Mouse (Mus musculus): ENCODE results near the gene Grip1.

Gene Grip1

GRCm38 (mm10) chr10:119833334-119833733, 379.7 kb downstream of the Grip1 start:
- in situ Hi-C loops (cut with MboI, MseI), result no loop called here

DNA sequence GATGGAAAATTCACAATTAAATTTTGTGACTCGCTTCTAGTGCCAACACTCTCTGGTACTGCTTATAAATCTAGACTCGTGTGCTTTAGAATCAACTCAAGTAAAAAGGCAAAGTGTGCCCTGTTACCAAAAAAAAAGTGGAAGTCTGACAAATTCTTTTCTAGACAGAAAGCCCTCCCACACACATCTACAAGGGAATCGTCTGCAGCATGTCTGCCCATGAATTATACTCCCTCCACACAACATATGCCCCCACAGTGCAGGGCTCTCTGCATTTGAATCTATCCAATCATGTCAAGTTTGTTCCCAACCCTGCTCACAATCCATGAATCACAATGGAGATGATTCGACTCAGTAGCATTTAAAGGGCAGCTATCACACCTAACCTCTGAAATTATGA, 380.5 kb downstream of the Grip1 start:
- in situ Hi-C loops (cut with MboI, MseI), result no loop called here

DNA sequence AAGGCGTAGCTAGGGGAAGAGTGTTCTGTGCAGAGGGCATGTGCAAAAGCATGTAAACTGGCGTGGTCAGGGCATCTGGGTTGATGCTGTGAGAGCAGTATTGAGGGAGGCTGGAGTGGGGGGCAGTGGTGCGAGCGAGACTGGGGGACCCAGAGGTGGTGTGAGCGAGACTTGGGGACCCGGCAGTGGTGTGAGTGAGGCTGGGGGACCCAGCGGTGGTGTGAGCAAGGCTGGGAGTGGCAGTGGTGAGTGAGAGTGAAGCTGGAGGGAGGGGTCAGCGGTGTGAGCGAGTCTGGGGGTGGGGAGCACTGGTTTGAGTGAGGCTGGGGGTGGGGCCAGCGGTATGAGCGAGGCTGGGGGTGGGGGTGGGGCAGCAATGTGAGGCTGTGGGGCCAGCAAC, 386.0 kb downstream of the Grip1 start:
- in situ Hi-C loops (cut with MboI, MseI), result no loop called here

- in situ Hi-C loops (cut with MboI, MseI), result no loop called here
Measured at GRCm38 (mm10) chr10:119842004-119842403, 388.4 kb downstream of the Grip1 start.

- in situ Hi-C loops (cut with MboI, MseI), result no loop called here
Measured at GRCm38 (mm10) chr10:119845705-119846410, 392.2 kb downstream of the Grip1 start.

DNA sequence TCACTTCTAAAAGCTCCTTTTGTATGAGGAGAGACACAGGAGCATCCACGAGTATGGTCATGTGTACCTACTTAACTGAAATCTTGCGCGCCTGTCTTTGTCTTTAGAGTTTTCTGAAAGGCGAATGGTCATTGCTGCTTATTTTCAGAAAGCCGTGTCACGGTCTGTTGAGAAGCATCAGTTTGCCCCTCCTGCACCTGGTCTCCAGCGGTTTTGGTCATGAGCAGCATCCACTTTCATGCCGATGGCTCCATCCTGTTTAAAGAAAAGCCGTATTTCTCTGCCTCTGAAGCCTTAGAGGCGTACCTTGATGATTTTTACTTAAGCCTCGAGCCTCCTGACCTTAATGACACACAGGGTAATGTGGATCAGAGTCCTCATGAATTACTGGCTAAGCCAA, 398.0 kb downstream of the Grip1 start:
- in situ Hi-C loops (cut with MboI, MseI), result no loop called here

DNA sequence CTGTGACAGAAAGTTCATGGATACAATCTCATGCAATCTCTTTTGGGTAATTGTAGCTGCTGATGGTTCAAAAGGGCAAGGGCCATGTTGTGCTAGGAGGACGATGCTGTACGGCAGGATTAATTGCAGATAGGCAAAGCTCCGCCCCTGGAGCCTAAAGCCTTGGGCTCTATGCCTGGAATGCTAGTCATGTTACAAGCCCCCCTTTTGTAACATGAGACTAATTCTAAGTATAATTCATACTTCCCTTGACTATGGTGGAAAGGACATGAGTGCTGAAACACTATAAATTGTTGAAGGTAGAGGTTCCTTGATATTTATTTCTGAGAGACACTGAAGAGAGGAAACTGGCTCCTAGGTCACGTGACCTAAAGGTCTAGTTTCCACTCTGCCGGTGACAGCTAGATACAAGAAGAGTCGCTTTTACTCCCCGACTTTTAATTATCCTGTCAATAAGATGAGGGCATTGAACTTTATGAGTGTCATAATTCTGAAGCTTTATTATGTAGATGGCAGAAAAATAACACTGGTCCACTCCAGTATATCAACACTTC, 399.0 kb downstream of the Grip1 start:
- in situ Hi-C loops (cut with MboI, MseI), result no loop called here

- in situ Hi-C loops (cut with MboI, MseI), result no loop called here
Measured at GRCm38 (mm10) chr10:119867726-119868125, 414.1 kb downstream of the Grip1 start.

DNA sequence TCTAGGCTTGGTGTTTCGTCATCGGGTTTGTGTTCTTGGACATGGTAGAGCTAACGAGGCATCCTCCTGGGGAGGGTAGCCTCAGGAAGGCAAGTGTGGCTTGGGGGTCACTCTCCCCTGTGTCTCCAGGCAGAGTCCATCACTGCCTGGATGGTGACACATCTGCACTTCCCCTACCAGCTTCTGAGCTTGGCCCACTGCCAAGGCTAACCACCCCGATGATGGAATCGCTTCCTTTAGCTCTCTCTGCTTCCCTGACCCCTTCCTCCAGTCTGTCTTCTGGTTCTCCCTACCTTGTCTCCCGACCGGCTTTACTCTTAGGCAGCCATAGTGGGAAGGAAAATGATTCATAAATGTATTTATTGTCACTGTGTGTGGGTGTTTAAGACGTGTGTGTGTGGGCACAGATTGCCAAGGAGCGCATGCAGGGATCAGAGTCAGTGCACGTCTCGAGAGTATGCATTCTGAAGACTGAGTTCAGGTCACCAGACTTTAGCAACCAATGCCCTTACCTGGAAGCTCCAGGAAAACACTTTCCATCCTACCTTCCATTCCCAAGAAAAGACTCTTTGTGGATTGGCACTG, 415.5 kb downstream of the Grip1 start:
- in situ Hi-C loops (cut with MboI, MseI), result no loop called here

DNA sequence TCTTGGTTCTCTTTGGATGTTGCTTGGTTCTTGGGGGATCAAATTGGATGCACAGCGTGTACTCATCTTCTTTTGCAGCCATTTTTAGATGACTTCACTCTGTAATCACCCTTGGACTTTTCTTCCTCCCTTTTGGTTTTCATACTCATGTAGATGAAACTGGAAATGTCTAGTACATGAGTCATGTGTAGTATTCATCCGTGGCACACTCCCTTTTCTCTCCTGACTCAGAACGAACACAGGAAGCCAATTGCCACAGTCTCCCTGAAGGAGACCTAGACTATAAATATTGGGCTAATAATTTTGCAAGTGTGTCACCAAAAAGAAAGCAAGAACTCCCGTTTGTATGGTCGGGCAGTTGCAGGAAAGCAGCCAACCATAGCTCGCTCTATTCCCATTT, 423.1 kb downstream of the Grip1 start:
- in situ Hi-C loops (cut with MboI, MseI), result no loop called here

DNA sequence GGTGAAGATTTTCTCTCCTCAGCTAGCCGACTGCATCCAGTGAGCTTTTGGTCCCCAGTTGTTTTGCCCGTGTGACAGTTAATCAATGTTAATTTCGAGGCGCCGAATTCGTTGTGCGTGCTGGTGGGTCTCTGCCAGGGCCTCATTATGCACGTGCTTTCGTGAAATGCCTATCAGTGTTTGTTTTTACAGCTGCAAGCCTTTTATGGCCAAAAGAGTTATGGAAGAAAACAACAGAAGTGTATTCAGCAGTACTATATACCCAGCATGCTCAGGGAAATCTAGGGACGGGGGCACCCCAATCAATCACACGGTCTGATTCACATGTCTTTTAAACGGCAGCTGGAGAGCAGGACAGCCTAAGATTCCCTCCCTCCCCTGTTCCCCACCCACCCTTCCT, 424.7 kb downstream of the Grip1 start:
- in situ Hi-C loops (cut with MboI, MseI), result no loop called here

DNA sequence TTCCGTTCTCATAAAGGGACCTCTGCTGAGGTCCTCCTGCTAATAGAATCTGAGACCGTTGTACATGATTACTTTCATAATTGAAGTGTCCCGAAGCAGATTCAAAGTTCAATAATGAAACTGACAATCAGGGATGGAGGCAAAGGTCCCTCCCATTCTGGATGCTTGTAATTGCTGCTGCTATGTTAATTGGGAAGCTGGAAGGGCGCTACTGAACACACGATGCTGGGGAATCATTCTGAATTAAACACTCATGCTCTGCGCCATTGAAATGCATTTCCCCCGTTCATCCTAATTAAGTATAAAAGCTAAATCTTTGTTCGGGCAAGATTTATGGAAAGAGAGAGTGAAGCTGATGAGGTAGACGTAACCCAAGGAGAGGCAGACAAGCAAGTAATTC, 431.0 kb downstream of the Grip1 start:
- in situ Hi-C loops (cut with MboI, MseI), result no loop called here

DNA sequence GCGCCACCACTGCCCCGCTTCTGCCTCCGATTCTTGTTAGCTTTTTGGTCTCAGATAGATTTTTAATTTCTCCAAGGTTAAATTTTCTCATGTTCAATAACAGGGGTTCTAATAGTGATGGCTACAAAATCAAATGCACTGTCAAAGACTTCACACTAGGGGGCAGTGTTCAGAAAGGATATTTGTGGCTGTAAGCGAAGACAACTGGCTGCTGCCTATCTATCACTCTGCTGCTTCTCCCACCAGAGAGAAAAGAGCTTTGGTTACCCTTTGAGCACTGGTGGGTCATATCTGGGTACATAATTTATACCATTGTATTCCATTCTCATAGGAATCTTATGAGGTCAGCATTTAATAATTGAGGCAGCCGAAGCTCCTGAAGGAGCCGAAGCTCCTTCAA, 431.9 kb downstream of the Grip1 start:
- in situ Hi-C loops (cut with MboI, MseI), result no loop called here

GRCm38 (mm10) chr10:119886681-119887080, 433.1 kb downstream of the Grip1 start:
- in situ Hi-C loops (cut with MboI, MseI), result no loop called here

GRCm38 (mm10) chr10:119902754-119903153, 449.1 kb downstream of the Grip1 start:
- in situ Hi-C loops (cut with MboI, MseI), result no loop called here

DNA sequence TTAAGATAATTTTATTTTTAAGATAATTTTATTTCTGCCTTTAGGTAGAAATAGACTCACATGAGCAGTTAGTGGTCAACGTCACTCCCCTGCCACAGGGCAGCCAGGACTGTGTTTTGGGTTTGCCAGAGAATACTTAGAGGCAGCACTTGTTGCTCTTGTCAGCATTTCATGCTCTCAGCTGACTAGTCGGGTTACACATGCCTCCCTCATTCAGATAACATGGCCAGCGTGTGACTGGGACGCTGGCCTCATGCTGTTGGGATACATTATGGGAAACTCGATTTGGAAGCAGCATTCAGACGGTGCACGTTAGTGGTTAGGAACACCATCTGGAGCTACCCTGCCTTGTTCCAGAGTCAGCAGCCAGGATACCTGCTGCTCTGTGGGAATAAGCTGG, 453.2 kb downstream of the Grip1 start:
- in situ Hi-C loops (cut with MboI, MseI), result no loop called here

DNA sequence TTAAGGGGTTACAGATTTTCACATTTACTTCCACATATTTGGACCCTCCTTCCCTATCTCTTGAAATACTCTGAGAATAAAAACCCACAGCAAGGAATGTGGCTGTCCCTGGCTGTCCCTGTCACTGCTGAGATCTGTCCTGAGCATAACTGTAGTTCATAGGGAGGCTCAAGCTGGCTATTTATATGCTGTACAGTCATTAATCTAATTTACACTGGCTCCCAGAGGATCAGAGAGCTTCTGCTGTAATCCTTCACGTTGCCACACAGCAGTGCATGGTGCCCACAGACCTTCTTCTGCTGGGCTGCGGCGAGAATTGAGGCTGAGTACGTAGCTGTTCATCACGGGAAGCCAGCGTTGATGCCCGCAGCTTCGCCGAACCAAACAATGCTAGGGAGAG, 464.4 kb downstream of the Grip1 start:
- in situ Hi-C loops (cut with MboI, MseI), result no loop called here

GRCm38 (mm10) chr10:119927963-119928362, 474.3 kb downstream of the Grip1 start:
- in situ Hi-C loops (cut with MboI, MseI), result no loop called here

DNA sequence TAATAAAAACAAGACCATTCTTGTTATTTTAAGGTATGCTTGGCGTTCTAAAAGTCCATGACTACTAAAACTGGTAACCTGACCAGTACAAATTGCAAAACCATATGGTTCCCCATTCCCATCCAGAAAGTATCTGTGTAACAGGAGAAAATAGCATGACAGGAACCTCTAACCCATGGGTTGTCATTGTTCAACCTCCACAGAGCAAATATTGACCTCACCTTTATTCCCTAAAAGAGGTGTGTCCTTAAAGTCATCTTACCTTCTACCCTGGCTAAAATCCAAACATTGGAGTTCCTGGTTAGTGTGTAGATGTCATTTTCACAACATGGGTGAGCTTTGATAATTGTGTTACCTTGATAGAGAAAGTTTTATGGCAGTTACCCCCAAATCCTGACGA, 475.3 kb downstream of the Grip1 start:
- in situ Hi-C loops (cut with MboI, MseI), result no loop called here

- in situ Hi-C loops (cut with MboI, MseI), result no loop called here
Measured at GRCm38 (mm10) chr10:119932794-119933193, 479.2 kb downstream of the Grip1 start.

DNA sequence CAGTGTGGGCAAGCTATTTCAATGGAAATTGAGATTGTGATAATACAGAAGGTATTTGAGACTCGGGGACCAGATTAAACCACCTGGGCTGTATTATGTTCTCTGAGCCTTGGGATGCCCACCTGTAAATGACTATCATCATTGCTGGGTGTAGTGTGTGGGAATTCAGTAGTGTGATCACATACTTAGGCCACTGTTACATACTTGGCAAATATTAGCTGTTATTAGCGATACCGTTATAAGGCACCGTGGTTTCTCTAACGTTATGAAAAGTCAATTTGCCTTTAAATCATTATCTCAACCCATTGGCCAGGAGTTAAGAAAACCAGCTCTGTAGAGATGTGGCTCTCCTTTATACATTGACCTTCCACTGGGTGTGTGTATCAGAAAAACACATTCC, 479.7 kb downstream of the Grip1 start:
- in situ Hi-C loops (cut with MboI, MseI), result no loop called here

- in situ Hi-C loops (cut with MboI, MseI), result no loop called here
Measured at GRCm38 (mm10) chr10:119935231-119935630, 481.6 kb downstream of the Grip1 start.

DNA sequence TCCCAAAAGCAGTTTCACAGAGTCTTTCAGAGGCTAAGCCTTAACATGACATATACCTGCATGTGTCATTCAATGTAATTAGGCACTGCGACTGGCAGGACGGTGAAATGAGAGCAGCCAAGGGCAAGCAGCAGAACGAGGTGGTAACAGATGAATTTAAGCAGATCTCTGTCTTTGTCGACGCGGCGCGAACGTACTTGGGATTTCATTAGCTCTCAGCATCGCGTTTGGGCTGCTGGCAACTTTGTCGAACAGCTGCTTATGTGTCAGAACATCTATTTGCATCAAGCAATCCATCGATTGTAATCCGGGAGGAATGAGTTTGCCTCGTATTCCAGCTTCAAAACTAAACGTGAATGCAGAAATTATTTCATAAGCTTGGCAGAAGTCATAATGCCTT, 483.9 kb downstream of the Grip1 start:
- in situ Hi-C loops (cut with MboI, MseI), result no loop called here
